Mouse (Mus musculus) MEL (cell line): ENCODE measurements at regions not wholly inside any gene's neighbourhood (a gene's known extent, or its start where the extent isn't known, plus 50 kb on each side); places are given as distances from the start of the nearest gene placed in this dataset.

ENCODE experiments used
- DNase-seq: peaks from one replicate; pipeline ENCODE4 v3.0.0; 2011; ENCODE audit warnings: low read depth, low spot score
- H3K27ac ChIP-seq: 2 replicates; pipeline ENCODE4 v1.5.1; 2012; ENCODE audit warnings: low read depth, mild to moderate bottlenecking, control low read depth, low read length, moderate library complexity; ENCODE audit not compliant: control insufficient read depth
- H3K27me3 ChIP-seq, 2 experiments: fragments of 150-350 bp in 1 of 2; sonication (generic) in 1 of 2; 2 replicates each; pipeline ENCODE4 v1.6.1; 2012; ENCODE audit warnings: low read length in 2 of 2, mild to moderate bottlenecking in 2 of 2, improper control_type of control experiment in 1 of 2, moderate library complexity in 1 of 2; ENCODE audit not compliant: insufficient read depth in 2 of 2, control insufficient read depth in 1 of 2
- H3K36me3 ChIP-seq, 2 experiments: 2 replicates each; pipeline ENCODE4 v1.6.1; 2012 to 2014; ENCODE audit warnings: low read length in 2 of 2, improper control_type of control experiment in 1 of 2, inconsistent platforms in 1 of 2, mild to moderate bottlenecking in 1 of 2; ENCODE audit not compliant: insufficient read depth in 2 of 2, control insufficient read depth in 1 of 2
- H3K4me1 ChIP-seq, 2 experiments: fragments of 150-350 bp in 1 of 2; sonication (generic) in 1 of 2; 2 replicates each; pipeline ENCODE4 v1.6.1; 2012; ENCODE audit warnings: low read length in 2 of 2, improper control_type of control experiment in 1 of 2, mild to moderate bottlenecking in 1 of 2; ENCODE audit not compliant: insufficient read depth in 2 of 2, control insufficient read depth in 1 of 2
- H3K4me3 ChIP-seq, 2 experiments: fragments of 150-350 bp in 1 of 2; sonication (generic) in 1 of 2; 2 replicates each; pipeline ENCODE4 v1.5.1; 2012; ENCODE audit warnings: low read depth in 2 of 2, low read length in 2 of 2, mild to moderate bottlenecking in 2 of 2, moderate library complexity in 2 of 2, control low read depth in 1 of 2, improper control_type of control experiment in 1 of 2; ENCODE audit not compliant: control insufficient read depth in 1 of 2, insufficient read depth in 1 of 2
- H3K79me2 ChIP-seq: 2 replicates; pipeline ENCODE4 v1.6.1; 2012; ENCODE audit warnings: mild to moderate bottlenecking, low read length, moderate library complexity; ENCODE audit not compliant: control insufficient read depth, poor library complexity, insufficient read depth
- H3K9ac ChIP-seq: 2 replicates; pipeline ENCODE4 v1.6.1; 2012; ENCODE audit warnings: low read depth, mild to moderate bottlenecking, control low read depth, low read length, moderate library complexity; ENCODE audit not compliant: control insufficient read depth, poor library complexity, severe bottlenecking
- H3K9me3 ChIP-seq: fragments of 150-350 bp; sonication (generic); replicated peaks from 2 replicates; pipeline ENCODE4 v1.6.1; 2012; ENCODE audit warnings: mild to moderate bottlenecking, low read length, improper control_type of control experiment, moderate library complexity; ENCODE audit not compliant: insufficient read depth
- CHD1 ChIP-seq: IDR thresholded peaks from 2 replicates; pipeline ENCODE4 v1.6.1; 2012; ENCODE audit warnings: low read depth, mild to moderate bottlenecking, inconsistent platforms, low read length, improper control_type of control experiment
- CHD2 ChIP-seq: IDR thresholded peaks from 2 replicates; pipeline ENCODE4 v1.6.1; 2011; ENCODE audit warnings: low read length, improper control_type of control experiment
- E2F4 ChIP-seq: IDR thresholded peaks from 2 replicates; pipeline ENCODE4 v1.6.1; 2011; ENCODE audit warnings: low read depth, low read length, improper control_type of control experiment, borderline replicate concordance
- EP300 ChIP-seq, 2 experiments: IDR thresholded peaks; 2 replicates each; pipeline ENCODE4 v1.6.1; 2011; ENCODE audit warnings: improper control_type of control experiment in 2 of 2, low read length in 2 of 2, low read depth in 1 of 2, mild to moderate bottlenecking in 1 of 2
- GABPA ChIP-seq: IDR thresholded peaks from 2 replicates; pipeline ENCODE4 v1.6.1; 2012; ENCODE audit warnings: low read depth, mild to moderate bottlenecking, inconsistent platforms, low read length, improper control_type of control experiment, moderate library complexity
- GATA1 ChIP-seq: IDR thresholded peaks from 2 replicates; pipeline ENCODE4 v1.6.1; 2011; ENCODE audit warnings: low read depth, low read length, improper control_type of control experiment
- KAT2A ChIP-seq: conservative IDR thresholded peaks from 2 replicates; pipeline ENCODE4 v1.6.1; 2012; ENCODE audit warnings: low read depth, low read length, improper control_type of control experiment, inconsistent platforms
- MAFK ChIP-seq: IDR thresholded peaks from 2 replicates; pipeline ENCODE4 v1.6.1; 2011; ENCODE audit warnings: low read depth, mild to moderate bottlenecking, low read length, improper control_type of control experiment, borderline replicate concordance
- MAX ChIP-seq: IDR thresholded peaks from 2 replicates; pipeline ENCODE4 v1.6.1; 2011; ENCODE audit warnings: low read length, improper control_type of control experiment
- MAZ ChIP-seq: IDR thresholded peaks from 2 replicates; pipeline ENCODE4 v1.6.1; 2012; ENCODE audit warnings: low read depth, mild to moderate bottlenecking, inconsistent platforms, low read length, improper control_type of control experiment
- MXI1 ChIP-seq: IDR thresholded peaks from 2 replicates; pipeline ENCODE4 v1.6.1; 2011; ENCODE audit warnings: mild to moderate bottlenecking, low read depth, low read length, improper control_type of control experiment
- MYB ChIP-seq: IDR thresholded peaks from 2 replicates; pipeline ENCODE4 v1.6.1; 2011; ENCODE audit warnings: mild to moderate bottlenecking, low read depth, low read length, improper control_type of control experiment
- NELFE ChIP-seq: IDR thresholded peaks from 2 replicates; pipeline ENCODE4 v1.6.1; 2011; ENCODE audit warnings: low read depth, low read length, improper control_type of control experiment
- POLR2A ChIP-seq, 2 experiments: IDR thresholded peaks; 2 replicates each; pipeline ENCODE4 v1.6.1; 2011 to 2012; ENCODE audit warnings: low read length in 2 of 2, mild to moderate bottlenecking in 2 of 2, control low read depth in 1 of 2, improper control_type of control experiment in 1 of 2, low read depth in 1 of 2, moderate library complexity in 1 of 2; ENCODE audit not compliant: control insufficient read depth in 1 of 2, insufficient read depth in 1 of 2, poor library complexity in 1 of 2
- POLR2AphosphoS2 ChIP-seq: IDR thresholded peaks from 2 replicates; pipeline ENCODE4 v1.6.1; 2011; ENCODE audit warnings: low read length, improper control_type of control experiment
- RCOR1 ChIP-seq: IDR thresholded peaks from 2 replicates; pipeline ENCODE4 v1.6.1; 2012; ENCODE audit warnings: low read depth, mild to moderate bottlenecking, inconsistent platforms, low read length, improper control_type of control experiment
- SIN3A ChIP-seq: IDR thresholded peaks from 2 replicates; pipeline ENCODE4 v1.6.1; 2012; ENCODE audit warnings: low read length, improper control_type of control experiment, inconsistent platforms
- UBTF ChIP-seq: IDR thresholded peaks from 2 replicates; pipeline ENCODE4 v1.6.1; 2012; ENCODE audit warnings: low read depth, mild to moderate bottlenecking, inconsistent platforms, low read length, improper control_type of control experiment, moderate library complexity, borderline replicate concordance; ENCODE audit not compliant: insufficient read depth
- USF1 ChIP-seq: IDR thresholded peaks from 2 replicates; pipeline ENCODE4 v1.6.1; 2014; ENCODE audit warnings: low read depth, mild to moderate bottlenecking, inconsistent platforms, low read length, improper control_type of control experiment, moderate library complexity
- ZC3H11A ChIP-seq: IDR thresholded peaks from 2 replicates; pipeline ENCODE4 v1.6.1; 2012; ENCODE audit warnings: low read depth, mild to moderate bottlenecking, inconsistent platforms, low read length, improper control_type of control experiment
- ZMIZ1 ChIP-seq: IDR thresholded peaks from 2 replicates; pipeline ENCODE4 v1.6.1; 2012; ENCODE audit warnings: low read depth, mild to moderate bottlenecking, inconsistent platforms, low read length, improper control_type of control experiment, moderate library complexity

GRCm38 (mm10) chr8:90070006-90070405 is 278.1 kb downstream of the Tox3 start:
- Histone ChIP-seq H3K36me3 (no peaks in the 10 kb centered on the region), H3K9me3 (no peaks in the 10 kb centered on the region), H3K4me1 (no peaks in the 10 kb centered on the region), H3K4me3 (no peak overlapping the region), H3K9ac (no peak overlapping the region), H3K27me3 (no peaks in the 10 kb centered on the region), H3K27ac (no peak overlapping the region), H3K79me2 (no peaks in the 10 kb centered on the region)
- TF ChIP-seq GATA1 (no peak), GABPA (no peak), POLR2AphosphoS2 (no peak), POLR2A (IDR thresholded peaks at IDR 0.05; ENCODE audit: control insufficient read depth in 1 of 2, insufficient read depth in 1 of 2, low read depth in 1 of 2, low read length in 2 of 2, poor library complexity in 1 of 2) (no peak), CHD1 (no peak), E2F4 (no peak), NELFE (no peak), UBTF (no peak), ZMIZ1 (no peak), USF1 (no peak), EP300 (IDR thresholded peaks at IDR 0.05; ENCODE audit: low read depth in 1 of 2, low read length in 2 of 2) (no peak)
- DNase-seq, result no peak

DNA sequence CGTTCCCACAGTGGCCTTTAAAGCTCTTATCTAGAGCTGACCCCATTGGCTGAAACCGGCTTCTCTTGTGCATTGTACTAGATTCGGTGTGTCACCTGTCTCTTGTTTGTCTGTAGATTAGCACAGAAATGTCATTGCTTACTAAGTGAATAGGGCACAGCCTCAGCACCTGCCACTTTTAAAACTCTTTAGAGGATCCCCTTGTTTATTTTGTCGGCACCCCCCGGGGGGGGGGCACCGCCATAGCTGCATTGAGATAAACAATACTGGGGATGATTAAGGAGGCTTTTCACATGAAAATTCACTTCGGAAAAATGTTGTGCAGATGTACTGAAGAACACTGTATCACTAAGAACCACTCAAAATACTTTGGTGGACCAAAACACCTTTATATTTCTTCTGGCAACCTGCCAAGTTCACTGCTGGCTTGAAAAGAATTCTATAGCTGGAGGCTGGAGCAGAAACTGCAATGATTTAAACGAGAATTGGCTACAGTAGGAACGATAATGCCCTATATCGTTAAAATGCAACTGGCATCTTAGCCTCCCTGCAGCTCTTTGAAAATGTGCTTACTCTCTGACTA is 278.6 kb downstream of the Tox3 start:
- no peak overlapping the region for H3K27ac ChIP-seq
- H3K9ac ChIP-seq, result no peak overlapping the region
- H3K36me3 ChIP-seq, result no peaks in the 10 kb centered on the region
- H3K4me3 ChIP-seq, result no peak overlapping the region
- H3K79me2 ChIP-seq, result no peaks in the 10 kb centered on the region
- TF ChIP-seq MAZ (no peak), ZMIZ1 (no peak), E2F4 (no peak), GABPA (no peak), CHD2 (no peak), SIN3A (no peak), MAFK (no peak), GATA1 (no peak), NELFE (no peak), KAT2A (no peak), ZC3H11A (no peak), MYB (no peak), MAX (no peak), MXI1 (no peak), POLR2AphosphoS2 (no peak), RCOR1 (no peak)
- no peaks in the 10 kb centered on the region for H3K27me3 ChIP-seq
- H3K9me3 ChIP-seq, result no peaks in the 10 kb centered on the region
- DNase-seq, result no peak
- no peaks in the 10 kb centered on the region for H3K4me1 ChIP-seq
